Mouse (Mus musculus): ENCODE measurements around the gene Bcl3.

- peak; percentile 58 for TF ChIP-seq CTCF (IDR thresholded peaks at IDR 0.05; ENCODE audit: borderline replicate concordance, insufficient read depth, low read depth, low read length)
- no peak for TF ChIP-seq POLR2A (IDR thresholded peaks at IDR 0.05; ENCODE audit: borderline replicate concordance, insufficient read depth, low read length)
Observed at GRCm38 (mm10) chr7:19796697-19797588, 25.6 kb downstream of the Bcl3 start, which contains the start of gene Cblc.

Measured in cerebellum, adult 2 months (tissue).